In genomic region chr1:150010629-150010979, GRCm38 (mm10) we compare ENCODE assay signal across 17 mouse cellular contexts. TPM values are rescaled to one million over a fixed set of nuclear protein-coding genes. Genes with fewer than 3 reads are reported as not detected.
DNase-seq lines count a peak whose midpoint lies in the region; ATAC-seq lines count a peak whose summit lies in the region.
"Had no signal": no experiment of that assay in that cellular context is flagged by ENCODE, and none has a peak within 500 bp of the region (broad histone marks: within the 10 kb centered on the region; RNA-seq: fewer than 3 reads in every experiment).

No protein-coding gene starts in this region.

- no peaks in the 10 kb centered on the region for H3K9me3 ChIP-seq in hindbrain, embryonic 12.5 days (replicated peaks)
- H3K9me3 ChIP-seq in hindbrain, embryonic 10.5 days: no peaks in the 10 kb centered on the region
- H3K9me3 ChIP-seq in midbrain, embryonic 13.5 days: no peaks in the 10 kb centered on the region
- H3K9me3 ChIP-seq in midbrain, embryonic 16.5 days (replicated peaks; ENCODE audit: control insufficient read depth, low read length, poor library complexity, severe bottlenecking): no peaks in the 10 kb centered on the region; the same call in 1 of the 2 replicates
- H3K9me3 ChIP-seq in hindbrain, embryonic 15.5 days: no peaks in the 10 kb centered on the region
- H3K9me3 ChIP-seq in liver, embryonic 12.5 days (replicated peaks): no peaks in the 10 kb centered on the region
- H3K9me3 ChIP-seq: embryonic facial prominence, embryonic 12.5 days; heart, embryonic 13.5 days had no signal

- DNase-seq in hindbrain, embryonic 10.5 days (ENCODE audit: low spot score): no peak
- no peak for DNase-seq in neural tube, embryonic 10.5 days (ENCODE audit: extremely low spot score, low spot score)
- DNase-seq: adrenal gland, postnatal 10 days; cerebellum, adult 11-12 months; cerebellum, adult 9-10 months; cerebellum, postnatal 25 days; gastrocnemius, postnatal 36 days; heart, postnatal 36 days had no signal

- no peaks in the 10 kb centered on the region for H3K27me3 ChIP-seq in hindbrain, embryonic 12.5 days
- no peaks in the 10 kb centered on the region for H3K27me3 ChIP-seq in hindbrain, embryonic 10.5 days (ENCODE audit: insufficient read depth, poor library complexity, severe bottlenecking)
- no peaks in the 10 kb centered on the region for H3K27me3 ChIP-seq in midbrain, embryonic 13.5 days
- H3K27me3 ChIP-seq in midbrain, embryonic 16.5 days (ENCODE audit: control insufficient read depth, insufficient read depth, low read depth, low read length): no peaks in the 10 kb centered on the region
- no peaks in the 10 kb centered on the region for H3K27me3 ChIP-seq in hindbrain, embryonic 15.5 days
- no peaks in the 10 kb centered on the region for H3K27me3 ChIP-seq in liver, embryonic 12.5 days (replicated peaks)
- H3K27me3 ChIP-seq: embryonic facial prominence, embryonic 12.5 days; heart, embryonic 13.5 days had no signal

- ATAC-seq in hindbrain, embryonic 12.5 days (ENCODE audit: low FRiP score): 0 out of 2 replicates have a peak, but pooled peaks have one; percentile 26
- peak; percentile 73 for ATAC-seq in midbrain, embryonic 13.5 days
- ATAC-seq in midbrain, embryonic 16.5 days: no peak
- ATAC-seq in hindbrain, embryonic 15.5 days (ENCODE audit: low FRiP score, low read depth): peak; percentile 30; the same call in 1 of the 2 replicates
- no peak for ATAC-seq in liver, embryonic 12.5 days
- ATAC-seq: intestine, embryonic 16.5 days had no signal

- no peak overlapping the region for H3K4me3 ChIP-seq in hindbrain, embryonic 12.5 days
- H3K4me3 ChIP-seq in hindbrain, embryonic 10.5 days: no peak overlapping the region
- no peak overlapping the region for H3K4me3 ChIP-seq in midbrain, embryonic 13.5 days (replicated peaks)
- H3K4me3 ChIP-seq in midbrain, embryonic 16.5 days (ENCODE audit: low read depth, low read length): no peak overlapping the region
- no peak overlapping the region for H3K4me3 ChIP-seq in hindbrain, embryonic 15.5 days
- no peak overlapping the region for H3K4me3 ChIP-seq in liver, embryonic 12.5 days
- H3K4me3 ChIP-seq: embryonic facial prominence, embryonic 12.5 days; heart, embryonic 13.5 days had no signal

- no peak overlapping the region for H3K9ac ChIP-seq in hindbrain, embryonic 12.5 days
- H3K9ac ChIP-seq in midbrain, embryonic 13.5 days (replicated peaks): no peak overlapping the region
- no peak overlapping the region for H3K9ac ChIP-seq in midbrain, embryonic 16.5 days (ENCODE audit: low read depth, low read length)
- H3K9ac ChIP-seq in hindbrain, embryonic 15.5 days: no peak overlapping the region
- no peak overlapping the region for H3K9ac ChIP-seq in liver, embryonic 12.5 days
- H3K9ac ChIP-seq: embryonic facial prominence, embryonic 12.5 days; heart, embryonic 13.5 days had no signal

- no peak overlapping the region for H3K4me2 ChIP-seq in hindbrain, embryonic 12.5 days (replicated peaks)
- 0 out of 2 replicates have a peak overlapping the region, but pooled peaks have one; percentile 6 for H3K4me2 ChIP-seq in midbrain, embryonic 13.5 days (replicated peaks)
- H3K4me2 ChIP-seq in midbrain, embryonic 16.5 days (ENCODE audit: low read length): no peak overlapping the region; the same call in 1 of the 2 replicates
- H3K4me2 ChIP-seq in hindbrain, embryonic 15.5 days: no peak overlapping the region
- no peak overlapping the region for H3K4me2 ChIP-seq in liver, embryonic 12.5 days
- H3K4me2 ChIP-seq: embryonic facial prominence, embryonic 12.5 days; heart, embryonic 13.5 days had no signal

- H3K36me3 ChIP-seq in hindbrain, embryonic 12.5 days: no peaks in the 10 kb centered on the region
- H3K36me3 ChIP-seq in hindbrain, embryonic 10.5 days: no peaks in the 10 kb centered on the region
- no peaks in the 10 kb centered on the region for H3K36me3 ChIP-seq in midbrain, embryonic 13.5 days
- H3K36me3 ChIP-seq in midbrain, embryonic 16.5 days (ENCODE audit: control insufficient read depth, insufficient read depth, low read length): no peaks in the 10 kb centered on the region
- no peaks in the 10 kb centered on the region for H3K36me3 ChIP-seq in hindbrain, embryonic 15.5 days
- H3K36me3 ChIP-seq in liver, embryonic 12.5 days: no peaks in the 10 kb centered on the region
- H3K36me3 ChIP-seq: embryonic facial prominence, embryonic 12.5 days; G1E; heart, embryonic 13.5 days had no signal

- 61% methylated on average over 3 of the region's 4 CpGs for WGBS in hindbrain, embryonic 12.5 days
- 61% methylated on average over 4 of the region's 4 CpGs for WGBS in hindbrain, embryonic 10.5 days
- WGBS in midbrain, embryonic 13.5 days: 45% methylated on average over 4 of the region's 4 CpGs
- WGBS in midbrain, embryonic 16.5 days: 45% methylated on average over 4 of the region's 4 CpGs
- whole genome bisulfite sequencing in hindbrain, embryonic 15.5 days: 56% methylated on average over 4 of the region's 4 CpGs
- 31% methylated on average over 4 of the region's 4 CpGs for WGBS in liver, embryonic 12.5 days (ENCODE audit: insufficient replicate concordance)

- no peaks in the 10 kb centered on the region for H3K4me1 ChIP-seq in hindbrain, embryonic 12.5 days
- H3K4me1 ChIP-seq in hindbrain, embryonic 10.5 days (replicated peaks): no peaks in the 10 kb centered on the region
- no peaks in the 10 kb centered on the region for H3K4me1 ChIP-seq in midbrain, embryonic 13.5 days (replicated peaks)
- H3K4me1 ChIP-seq in midbrain, embryonic 16.5 days (ENCODE audit: control insufficient read depth, insufficient read depth, low read length): no peaks in the 10 kb centered on the region
- no peaks in the 10 kb centered on the region for H3K4me1 ChIP-seq in hindbrain, embryonic 15.5 days (replicated peaks)
- peaks cover 4% of the 10 kb centered on the region; the same call in 1 of the 2 replicates for H3K4me1 ChIP-seq in liver, embryonic 12.5 days
- H3K4me1 ChIP-seq: embryonic facial prominence, embryonic 12.5 days; heart, embryonic 13.5 days had no signal

- no peak overlapping the region for H3K27ac ChIP-seq in hindbrain, embryonic 12.5 days
- no peak overlapping the region for H3K27ac ChIP-seq in hindbrain, embryonic 10.5 days
- H3K27ac ChIP-seq in midbrain, embryonic 13.5 days: no peak overlapping the region
- H3K27ac ChIP-seq in midbrain, embryonic 16.5 days (ENCODE audit: low read length): no peak overlapping the region
- H3K27ac ChIP-seq in hindbrain, embryonic 15.5 days (replicated peaks): no peak overlapping the region
- no peak overlapping the region for H3K27ac ChIP-seq in liver, embryonic 12.5 days
- H3K27ac ChIP-seq: embryonic facial prominence, embryonic 12.5 days; heart, embryonic 13.5 days had no signal

RNA-seq across cellular contexts. Expression of gene Pla2g4a, which starts 49.5 kb away (rescaled TPM):
- polyA plus RNA-seq in hindbrain, embryonic 12.5 days (2016; fragmentation: Nextera tagmentation; extraction: Ambion mirVana): 5.7 and 6.8 TPM in 2 replicates
- polyA plus RNA-seq in hindbrain, embryonic 10.5 days (2016; fragmentation: Nextera tagmentation; extraction: Ambion mirVana): 6.6 and 7.5 TPM in 2 replicates
- 0.89 and 1.1 TPM in 2 replicates for polyA plus RNA-seq in midbrain, embryonic 13.5 days (2015; fragmentation: Nextera tagmentation; extraction: Ambion mirVana)
- 0.57 and 1.0 TPM in 2 replicates for polyA plus RNA-seq in midbrain, embryonic 16.5 days (2015; fragmentation: Nextera tagmentation; extraction: Ambion mirVana)
- polyA plus RNA-seq in hindbrain, embryonic 15.5 days (2015; fragmentation: Nextera tagmentation; extraction: Ambion mirVana): 1.8 and 2.3 TPM in 2 replicates
- polyA plus RNA-seq in liver, embryonic 12.5 days (2016; fragmentation: Nextera tagmentation; extraction: Ambion mirVana): 13.9 and 17.2 TPM in 2 replicates
- polyA plus RNA-seq: G1E had no signal

Comparison
In these comparisons a context has a peak if more than half of its experiments do, and no peak if none do; other contexts are left out.
1. ATAC-seq: peak in hindbrain, embryonic 12.5 days (single experiment), midbrain, embryonic 13.5 days (single experiment) and hindbrain, embryonic 15.5 days (single experiment); none in midbrain, embryonic 16.5 days (single experiment) and liver, embryonic 12.5 days (single experiment).